Mouse (Mus musculus): ENCODE measurements at regions not wholly inside any gene's neighbourhood (a gene's known extent, or its start where the extent isn't known, plus 50 kb on each side); places are given as distances from the start of the nearest gene placed in this dataset.

DNA sequence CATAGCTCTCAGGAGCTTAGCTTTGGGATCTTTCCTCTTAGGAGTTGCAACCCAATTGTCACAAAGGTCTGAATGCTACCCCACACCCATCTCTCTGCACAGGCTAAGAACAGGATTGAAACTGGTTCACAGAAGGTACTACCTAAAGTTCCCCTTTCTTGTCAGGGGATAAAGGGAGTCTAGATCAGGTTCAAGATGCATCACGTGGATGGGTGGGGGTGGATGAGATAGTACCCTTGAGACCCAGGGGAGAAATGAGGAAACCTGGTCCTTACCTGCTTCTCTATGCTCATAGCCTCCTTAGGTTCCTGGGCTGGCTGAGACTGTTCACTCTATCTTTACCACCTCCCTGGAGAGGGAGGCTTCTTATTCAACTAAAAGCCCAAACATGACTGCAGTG lies 122.9 kb upstream of the Adam6b start:
- TF ChIP-seq CTCF (IDR thresholded peaks at IDR 0.05; ENCODE audit: low read depth) (no peak), EP300 (IDR thresholded peaks at IDR 0.05; ENCODE audit: low read depth) (no peak)

Measured in liver, postnatal 0 days (tissue).